Mouse (Mus musculus) G1E (cell line): Measurements from ENCODE around the gene Slc25a45.

Experiments
- CTCF ChIP-seq: IDR thresholded peaks from 2 replicates; pipeline ENCODE4 v1.5.1; 2012; ENCODE audit warnings: low read depth, low read length, inconsistent platforms, mixed read lengths
- TAL1 ChIP-seq: conservative IDR thresholded peaks from 2 replicates; pipeline ENCODE4 v1.6.1; 2012; ENCODE audit warnings: low read depth, low read length, inconsistent platforms, mixed read lengths

DNA sequence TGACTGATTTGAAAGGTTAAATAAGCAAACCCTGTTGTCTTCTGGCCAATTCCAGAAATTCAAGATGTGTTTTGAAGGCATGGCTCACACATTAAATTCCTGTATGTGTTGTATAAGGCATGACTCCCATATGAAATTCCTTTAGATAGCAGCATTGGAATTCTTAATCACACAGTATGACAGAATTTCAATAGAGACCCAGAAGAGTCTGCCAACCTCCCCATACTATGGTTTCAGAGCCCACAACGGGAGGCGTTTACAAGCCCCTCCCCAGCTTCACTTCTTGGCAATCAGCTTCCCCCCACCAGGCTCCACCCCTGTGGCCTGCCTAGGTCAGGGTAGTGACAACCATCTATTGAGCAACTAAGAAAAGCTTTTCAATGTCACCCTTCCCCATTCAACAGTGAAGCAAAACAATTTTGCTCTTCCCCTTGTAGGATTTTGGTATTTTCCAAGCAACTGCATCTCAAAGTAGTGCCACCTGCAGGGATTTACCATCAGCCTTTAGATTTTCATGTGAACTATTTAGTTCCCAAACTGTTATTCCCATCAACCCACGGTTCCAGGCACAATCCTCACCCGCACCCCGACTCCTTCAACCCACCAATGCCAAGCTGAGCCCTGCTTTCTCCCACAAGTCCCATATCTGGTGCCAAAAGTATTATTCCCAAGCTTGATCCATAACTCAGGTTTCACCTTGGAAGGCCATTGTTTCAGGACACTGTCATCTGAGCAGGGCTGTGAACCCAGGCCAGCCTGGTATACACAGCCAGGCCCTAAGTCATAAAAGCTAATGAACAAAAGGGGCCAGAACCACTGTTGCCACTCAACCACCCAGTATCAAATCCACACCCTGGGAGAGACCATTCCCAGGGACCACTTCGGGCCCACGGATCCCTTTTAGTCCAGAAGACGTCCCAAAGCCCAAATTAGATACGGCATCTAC, 34.5 kb upstream of the Slc25a45 start:
- TF ChIP-seq CTCF = no peak
- TF ChIP-seq TAL1 = no peak
